Mouse (Mus musculus): ENCODE measurements around the gene Rnf2. TPM values are rescaled to one million over a fixed set of nuclear protein-coding genes. Genes with fewer than 3 reads are reported as not detected.

The Rnf2 gene
- polyA plus RNA-seq, 1 experiment from 2014 or later: 64.7 TPM

DNA sequence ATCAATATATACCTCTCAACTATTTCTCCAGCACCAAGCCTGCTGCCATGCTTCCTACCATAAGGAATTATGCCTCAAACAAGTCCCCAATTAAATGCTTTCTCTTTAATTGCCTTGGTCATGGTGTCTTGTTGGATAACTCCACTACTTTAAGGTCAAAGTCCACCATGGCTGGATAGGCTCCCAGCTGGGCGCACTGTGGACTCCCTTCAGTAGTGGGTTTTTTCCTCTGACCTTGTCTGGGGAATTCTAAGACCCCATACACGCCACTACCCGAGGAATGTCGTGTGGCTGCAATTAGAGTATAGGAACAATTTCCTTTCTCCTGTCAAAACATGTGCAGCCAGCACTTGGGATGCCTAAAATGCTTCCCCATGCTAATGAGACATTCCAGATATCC is 35.8 kb downstream of the Rnf2 start:
- 30% methylated on average over 4 of the region's 4 CpGs for WGBS
- H3K4me1 ChIP-seq (ENCODE audit: control insufficient read depth, insufficient read depth, low read length): peaks cover 5% of the 10 kb centered on the region; the same call in 1 of the 2 replicates
- no peak overlapping the region for H3K9ac ChIP-seq (ENCODE audit: low read length)
- peaks cover 13% of the 10 kb centered on the region for H3K36me3 ChIP-seq (ENCODE audit: control insufficient read depth, insufficient read depth)
- no peak overlapping the region for H3K4me2 ChIP-seq (ENCODE audit: low read depth, low read length)
- no peak overlapping the region for H3K27ac ChIP-seq (ENCODE audit: low read length)
- H3K4me3 ChIP-seq (ENCODE audit: low read length): no peak overlapping the region
- H3K27me3 ChIP-seq (ENCODE audit: control insufficient read depth, insufficient read depth, low read length): no peaks in the 10 kb centered on the region
- no peaks in the 10 kb centered on the region for H3K9me3 ChIP-seq (replicated peaks; ENCODE audit: control insufficient read depth, low read length)
- no peak; the same call in 1 of the 2 replicates for ATAC-seq (replicated peaks; ENCODE audit: extremely low read depth, insufficient read depth, low FRiP score)

GRCm38 (mm10) chr1:151461265-151461664 is 39.5 kb downstream of the Rnf2 start:
- H3K9ac ChIP-seq (ENCODE audit: low read length): no peak overlapping the region
- no peak for ATAC-seq (replicated peaks; ENCODE audit: extremely low read depth, insufficient read depth, low FRiP score)
- no peak overlapping the region for H3K27ac ChIP-seq (ENCODE audit: low read length)
- peaks cover 5% of the 10 kb centered on the region; the same call in 1 of the 2 replicates for H3K4me1 ChIP-seq (ENCODE audit: control insufficient read depth, insufficient read depth, low read length)
- 82% methylated on average over 9 of the region's 9 CpGs for WGBS
- H3K36me3 ChIP-seq (ENCODE audit: control insufficient read depth, insufficient read depth): peaks cover 11% of the 10 kb centered on the region
- no peaks in the 10 kb centered on the region for H3K9me3 ChIP-seq (replicated peaks; ENCODE audit: control insufficient read depth, low read length)
- H3K27me3 ChIP-seq (ENCODE audit: control insufficient read depth, insufficient read depth, low read length): no peaks in the 10 kb centered on the region
- no peak overlapping the region for H3K4me3 ChIP-seq (ENCODE audit: low read length)
- H3K4me2 ChIP-seq (ENCODE audit: low read depth, low read length): no peak overlapping the region

- Histone ChIP-seq H3K36me3 (ENCODE audit: control insufficient read depth, insufficient read depth) (peaks cover 37% of the 10 kb centered on the region), H3K27me3 (ENCODE audit: control insufficient read depth, insufficient read depth, low read length) (no peaks in the 10 kb centered on the region), H3K4me1 (ENCODE audit: control insufficient read depth, insufficient read depth, low read length) (no peaks in the 10 kb centered on the region), H3K9ac (ENCODE audit: low read length) (no peak overlapping the region), H3K4me3 (ENCODE audit: low read length) (no peak overlapping the region), H3K9me3 (replicated peaks; ENCODE audit: control insufficient read depth, low read length) (no peaks in the 10 kb centered on the region), H3K4me2 (ENCODE audit: low read depth, low read length) (no peak overlapping the region), H3K27ac (ENCODE audit: low read length) (no peak overlapping the region)
- no peak for ATAC-seq (replicated peaks; ENCODE audit: extremely low read depth, insufficient read depth, low FRiP score)
- 70% methylated on average over 5 of the region's 5 CpGs for WGBS
Observed at GRCm38 (mm10) chr1:151457087-151457486, 43.7 kb downstream of the Rnf2 start.

- Histone ChIP-seq H3K27ac (ENCODE audit: low read length) (no peak overlapping the region), H3K27me3 (ENCODE audit: control insufficient read depth, insufficient read depth, low read length) (no peaks in the 10 kb centered on the region), H3K4me3 (ENCODE audit: low read length) (no peak overlapping the region), H3K4me1 (ENCODE audit: control insufficient read depth, insufficient read depth, low read length) (no peaks in the 10 kb centered on the region), H3K9me3 (replicated peaks; ENCODE audit: control insufficient read depth, low read length) (no peaks in the 10 kb centered on the region), H3K36me3 (ENCODE audit: control insufficient read depth, insufficient read depth) (peaks cover 52% of the 10 kb centered on the region), H3K9ac (ENCODE audit: low read length) (no peak overlapping the region), H3K4me2 (ENCODE audit: low read depth, low read length) (no peak overlapping the region)
- WGBS: 92% methylated on average over 11 of the region's 11 CpGs
- ATAC-seq (replicated peaks; ENCODE audit: extremely low read depth, insufficient read depth, low FRiP score): no peak
Observed at GRCm38 (mm10) chr1:151451946-151452345, 48.8 kb downstream of the Rnf2 start.

GRCm38 (mm10) chr1:151450851-151451250 is 49.9 kb downstream of the Rnf2 start:
- H3K27ac ChIP-seq (ENCODE audit: low read length): no peak overlapping the region
- WGBS: 76% methylated on average over 1 of the region's 2 CpGs
- no peak overlapping the region for H3K9ac ChIP-seq (ENCODE audit: low read length)
- no peak overlapping the region for H3K4me2 ChIP-seq (ENCODE audit: low read depth, low read length)
- peaks cover 53% of the 10 kb centered on the region for H3K36me3 ChIP-seq (ENCODE audit: control insufficient read depth, insufficient read depth)
- ATAC-seq (replicated peaks; ENCODE audit: extremely low read depth, insufficient read depth, low FRiP score): no peak
- no peaks in the 10 kb centered on the region for H3K27me3 ChIP-seq (ENCODE audit: control insufficient read depth, insufficient read depth, low read length)
- H3K4me3 ChIP-seq (ENCODE audit: low read length): no peak overlapping the region
- no peaks in the 10 kb centered on the region for H3K9me3 ChIP-seq (replicated peaks; ENCODE audit: control insufficient read depth, low read length)
- no peaks in the 10 kb centered on the region for H3K4me1 ChIP-seq (ENCODE audit: control insufficient read depth, insufficient read depth, low read length)

GRCm38 (mm10) chr1:151449866-151450265 is 50.9 kb downstream of the Rnf2 start:
- no peak for ATAC-seq (replicated peaks; ENCODE audit: extremely low read depth, insufficient read depth, low FRiP score)
- Histone ChIP-seq H3K36me3 (ENCODE audit: control insufficient read depth, insufficient read depth) (peaks cover 59% of the 10 kb centered on the region), H3K4me3 (ENCODE audit: low read length) (no peak overlapping the region), H3K9me3 (replicated peaks; ENCODE audit: control insufficient read depth, low read length) (no peaks in the 10 kb centered on the region), H3K4me1 (ENCODE audit: control insufficient read depth, insufficient read depth, low read length) (no peaks in the 10 kb centered on the region), H3K4me2 (ENCODE audit: low read depth, low read length) (no peak overlapping the region), H3K27me3 (ENCODE audit: control insufficient read depth, insufficient read depth, low read length) (no peaks in the 10 kb centered on the region), H3K9ac (ENCODE audit: low read length) (no peak overlapping the region), H3K27ac (ENCODE audit: low read length) (no peak overlapping the region)
- 95% methylated on average over 10 of the region's 10 CpGs for WGBS

DNA sequence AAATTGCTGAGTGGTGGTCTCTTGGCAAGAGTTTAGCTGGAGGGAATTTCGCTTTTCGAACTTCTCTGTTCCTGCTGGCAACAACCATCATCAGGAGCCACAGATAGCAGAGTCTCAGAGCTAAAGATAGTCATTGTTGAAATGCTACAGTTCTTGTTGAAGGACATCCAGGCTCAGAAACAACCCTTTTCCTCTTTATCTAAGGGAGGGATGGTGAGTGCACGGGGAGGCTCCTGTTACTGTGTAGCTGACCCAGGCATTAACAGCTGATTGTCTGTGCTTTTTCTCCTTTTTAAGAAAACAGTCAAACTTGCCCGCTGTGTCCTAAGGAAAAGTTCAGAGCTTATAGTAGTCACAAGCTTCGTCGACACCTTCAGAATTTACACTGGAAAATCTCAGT is 65.3 kb downstream of the Rnf2 start:
- H3K36me3 ChIP-seq (ENCODE audit: control insufficient read depth, insufficient read depth): peaks cover 26% of the 10 kb centered on the region
- H3K9ac ChIP-seq (ENCODE audit: low read length): no peak overlapping the region
- H3K27me3 ChIP-seq (ENCODE audit: control insufficient read depth, insufficient read depth, low read length): no peaks in the 10 kb centered on the region
- WGBS: 52% methylated on average over 6 of the region's 6 CpGs
- H3K4me1 ChIP-seq (ENCODE audit: control insufficient read depth, insufficient read depth, low read length): peaks cover 3% of the 10 kb centered on the region; the same call in 1 of the 2 replicates
- H3K27ac ChIP-seq (ENCODE audit: low read length): peak overlapping the region; percentile 33
- H3K4me2 ChIP-seq (ENCODE audit: low read depth, low read length): 0 out of 2 replicates have a peak overlapping the region, but pooled peaks have one; percentile 8
- no peak for ATAC-seq (replicated peaks; ENCODE audit: extremely low read depth, insufficient read depth, low FRiP score)
- H3K9me3 ChIP-seq (replicated peaks; ENCODE audit: control insufficient read depth, low read length): no peaks in the 10 kb centered on the region
- H3K4me3 ChIP-seq (ENCODE audit: low read length): no peak overlapping the region

DNA sequence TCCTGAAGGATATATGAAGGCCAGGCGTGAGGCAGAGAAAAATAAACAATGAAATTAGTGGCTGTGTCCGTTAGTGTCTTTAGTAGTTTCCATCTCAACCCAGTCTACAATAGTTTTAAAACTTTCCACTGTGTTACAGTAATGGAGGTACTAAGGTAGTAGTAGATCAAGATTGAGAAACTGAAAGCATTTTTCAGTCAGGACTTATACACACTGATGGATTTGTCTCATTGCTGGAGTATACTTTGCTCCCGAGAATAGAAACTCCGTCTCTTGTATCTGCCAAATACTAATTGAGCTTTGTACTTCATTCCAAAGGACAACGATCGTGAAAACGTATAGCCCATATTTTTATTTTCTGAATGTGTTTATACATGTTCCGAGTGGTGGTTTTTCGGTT is 71.4 kb downstream of the Rnf2 start:
- H3K27ac ChIP-seq (ENCODE audit: low read length): peak overlapping the region; percentile 98
- peak overlapping the region; percentile 72 for H3K4me2 ChIP-seq (ENCODE audit: low read depth, low read length)
- peak overlapping the region; percentile 97 for H3K4me3 ChIP-seq (ENCODE audit: low read length)
- peaks cover 14% of the 10 kb centered on the region for H3K4me1 ChIP-seq (ENCODE audit: control insufficient read depth, insufficient read depth, low read length)
- ATAC-seq (replicated peaks; ENCODE audit: extremely low read depth, insufficient read depth, low FRiP score): no peak
- no peaks in the 10 kb centered on the region for H3K9me3 ChIP-seq (replicated peaks; ENCODE audit: control insufficient read depth, low read length)
- H3K27me3 ChIP-seq (ENCODE audit: control insufficient read depth, insufficient read depth, low read length): no peaks in the 10 kb centered on the region
- 24% methylated on average over 9 of the region's 9 CpGs for WGBS
- H3K36me3 ChIP-seq (ENCODE audit: control insufficient read depth, insufficient read depth): peaks cover 6% of the 10 kb centered on the region
- H3K9ac ChIP-seq (ENCODE audit: low read length): peak overlapping the region; percentile 98

- Histone ChIP-seq H3K36me3 (ENCODE audit: control insufficient read depth, insufficient read depth) (no peaks in the 10 kb centered on the region; the same call in 1 of the 2 replicates), H3K27me3 (ENCODE audit: control insufficient read depth, insufficient read depth, low read length) (no peaks in the 10 kb centered on the region), H3K4me3 (ENCODE audit: low read length) (peak within 1 kb of the TSS; percentile 97), H3K27ac (ENCODE audit: low read length) (peak within 1 kb of the TSS; percentile 98), H3K9me3 (replicated peaks; ENCODE audit: control insufficient read depth, low read length) (no peaks in the 10 kb centered on the region), H3K9ac (ENCODE audit: low read length) (peak within 1 kb of the TSS; percentile 98), H3K4me1 (ENCODE audit: control insufficient read depth, insufficient read depth, low read length) (peaks cover 14% of the 10 kb centered on the region), H3K4me2 (ENCODE audit: low read depth, low read length) (peak within 1 kb of the TSS; percentile 80)
- peak; percentile 100 for ATAC-seq (replicated peaks; ENCODE audit: extremely low read depth, insufficient read depth, low FRiP score)
- WGBS: under 1% methylated on average over 74 of the region's 74 CpGs
Observed at GRCm38 (mm10) chr1:151428263-151429221, 72.2 kb downstream of the Rnf2 start, which contains the start of the genes Swt1 and Trmt1l. Gene Swt1 (minus strand): TSS chr1:151428455. Gene Trmt1l (plus strand): TSS chr1:151428542.
